8 mouse cellular contexts compared by ENCODE assay signal in the genomic region with DNA sequence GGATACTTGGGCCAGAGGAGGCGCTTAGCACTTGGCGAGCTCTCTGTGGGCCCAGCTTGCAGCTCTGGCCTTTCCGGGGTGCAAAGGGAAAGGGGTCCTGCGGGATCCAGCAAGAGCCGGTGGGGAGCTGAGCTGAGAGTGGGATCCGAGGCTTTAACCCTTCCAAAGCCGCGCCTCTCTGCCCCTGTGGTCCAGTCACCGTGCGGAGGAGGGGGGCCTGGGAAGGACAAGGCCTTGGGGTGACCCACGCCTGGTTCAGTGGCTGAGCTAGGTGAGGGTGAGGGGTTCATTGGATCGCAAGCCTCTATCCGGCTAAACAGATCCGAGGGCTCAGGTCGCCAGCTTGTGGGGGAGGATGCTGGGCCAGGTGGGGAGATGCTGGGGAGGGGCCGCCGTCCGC. TPM values are rescaled to one million over a fixed set of nuclear protein-coding genes. Genes with fewer than 3 reads are reported as not detected.
A peak's percentile ranks its signal among the peaks of the same experiment; 100 is the strongest.
DNase-seq lines count a peak whose midpoint lies in the region; ATAC-seq and TF ChIP-seq lines count a peak whose summit lies in the region.

No protein-coding gene starts in this region.

- H3K36me3 ChIP-seq in heart, adult 2 months (ENCODE audit: control insufficient read depth, insufficient read depth, low read length), result no peaks in the 10 kb centered on the region
- no peaks in the 10 kb centered on the region for H3K36me3 ChIP-seq in testis, adult 2 months (ENCODE audit: control insufficient read depth, insufficient read depth, low read length)
- H3K36me3 ChIP-seq in hindbrain, embryonic 11.5 days (ENCODE audit: control insufficient read depth, insufficient read depth, low read length), result no peaks in the 10 kb centered on the region
- no peaks in the 10 kb centered on the region for H3K36me3 ChIP-seq in midbrain, embryonic 14.5 days (ENCODE audit: control insufficient read depth, insufficient read depth, low read length)

- peak overlapping the region; percentile 67; the same call in 1 of the 2 replicates for H3K9ac ChIP-seq in heart, adult 2 months (ENCODE audit: low read depth, low read length)
- peak overlapping the region; percentile 70 for H3K9ac ChIP-seq in hindbrain, embryonic 11.5 days (ENCODE audit: low read depth, low read length)
- peak overlapping the region; percentile 85 for H3K9ac ChIP-seq in midbrain, embryonic 14.5 days (replicated peaks; ENCODE audit: low read length)

- no peak for TF ChIP-seq EP300 in heart, adult 2 months (IDR thresholded peaks at IDR 0.05; ENCODE audit: insufficient read depth, low read depth, low read length)

- no peak for TF ChIP-seq CTCF in heart, adult 2 months (IDR thresholded peaks at IDR 0.05)
- no peak for TF ChIP-seq CTCF in testis, adult 2 months (IDR thresholded peaks at IDR 0.05; ENCODE audit: control insufficient read depth, insufficient read depth, insufficient replicate concordance, low read depth, low read length)

- peak overlapping the region; percentile 84 for H3K4me2 ChIP-seq in hindbrain, embryonic 11.5 days (replicated peaks; ENCODE audit: low read depth, low read length)
- H3K4me2 ChIP-seq in midbrain, embryonic 14.5 days (ENCODE audit: low read length), result peak overlapping the region; percentile 90

- DNase-seq in heart, adult 2 months, result no peak
- no peak for DNase-seq in heart, postnatal 36 days
- DNase-seq in testis, postnatal 14 days (ENCODE audit: low spot score), result no peak
- peak; percentile 35 for DNase-seq in hindbrain, embryonic 11.5 days (ENCODE audit: low spot score)
- DNase-seq in midbrain, embryonic 14.5 days, result peak; percentile 45
- no peak for DNase-seq in adipocyte (ENCODE audit: low spot score)
- no peak for DNase-seq in kidney, adult 18-20 months

- no peak for TF ChIP-seq POLR2A in heart, adult 2 months (IDR thresholded peaks at IDR 0.05; ENCODE audit: insufficient read depth, low read depth, low read length)
- TF ChIP-seq POLR2A in testis, adult 2 months (IDR thresholded peaks at IDR 0.05; ENCODE audit: control insufficient read depth, low read depth, low read length), result no peak

- intact Hi-C loops in heart, adult 2 months (cut with DNase I), result loop anchor here (5.0 kb wide), 3 partner anchors 39 to 89 kb away; partner anchors contain the start of genes Gm20479 and Shkbp1
- intact Hi-C loops in heart, postnatal 36 days (cut with DNase I), result loop anchor here (2.0 kb wide), 1 partner anchor 109 kb away; the partner anchor contains the start of gene Ltbp4

- peak overlapping the region; percentile 23; the same call in 1 of the 2 replicates for H3K4me3 ChIP-seq in heart, adult 2 months
- peak overlapping the region; percentile 73 for H3K4me3 ChIP-seq in testis, adult 2 months (ENCODE audit: control insufficient read depth, low read depth, low read length)
- peak overlapping the region; percentile 45 for H3K4me3 ChIP-seq in hindbrain, embryonic 11.5 days (ENCODE audit: low read depth, low read length)
- peak overlapping the region; percentile 61 for H3K4me3 ChIP-seq in midbrain, embryonic 14.5 days (replicated peaks; ENCODE audit: low read depth, low read length)

- no peaks in the 10 kb centered on the region; the same call in 1 of the 2 replicates for H3K27me3 ChIP-seq in heart, adult 2 months (ENCODE audit: control insufficient read depth, insufficient read depth, low read length)
- no peaks in the 10 kb centered on the region for H3K27me3 ChIP-seq in testis, adult 2 months (ENCODE audit: control insufficient read depth, insufficient read depth, low read length)
- peaks cover 18% of the 10 kb centered on the region for H3K27me3 ChIP-seq in hindbrain, embryonic 11.5 days (ENCODE audit: control insufficient read depth, insufficient read depth, low read length)
- H3K27me3 ChIP-seq in midbrain, embryonic 14.5 days (ENCODE audit: control insufficient read depth, insufficient read depth, low read length), result 0 out of 2 replicates have a peak, but pooled peaks cover 3% of the 10 kb centered on the region

- H3K4me1 ChIP-seq in heart, adult 2 months (ENCODE audit: control insufficient read depth, insufficient read depth, low read length), result peaks cover 9% of the 10 kb centered on the region
- peaks cover 22% of the 10 kb centered on the region for H3K4me1 ChIP-seq in testis, adult 2 months (ENCODE audit: control insufficient read depth, insufficient read depth, low read length)
- no peaks in the 10 kb centered on the region; the same call in none of the 2 replicates for H3K4me1 ChIP-seq in hindbrain, embryonic 11.5 days (replicated peaks; ENCODE audit: control insufficient read depth, insufficient read depth, low read length)
- H3K4me1 ChIP-seq in midbrain, embryonic 14.5 days (ENCODE audit: control insufficient read depth, insufficient read depth, low read length), result peaks cover 13% of the 10 kb centered on the region; the same call in 1 of the 2 replicates

- ATAC-seq in hindbrain, embryonic 11.5 days (ENCODE audit: low FRiP score), result no peak
- no peak; the same call in 1 of the 2 replicates for ATAC-seq in midbrain, embryonic 14.5 days (ENCODE audit: low FRiP score, low TSS enrichment)

- WGBS in heart, adult 2 months, result 18% methylated on average over 18 of the region's 18 CpGs
- WGBS in hindbrain, embryonic 11.5 days, result 4% methylated on average over 15 of the region's 18 CpGs
- 2% methylated on average over 18 of the region's 18 CpGs for WGBS in midbrain, embryonic 14.5 days

- no peaks in the 10 kb centered on the region for H3K79me2 ChIP-seq in heart, adult 2 months (replicated peaks; ENCODE audit: control insufficient read depth, insufficient read depth, low read length)

- no peak overlapping the region for H3K27ac ChIP-seq in heart, adult 2 months
- no peak overlapping the region for H3K27ac ChIP-seq in testis, adult 2 months (ENCODE audit: control insufficient read depth, insufficient read depth, low read depth, low read length)
- no peak overlapping the region for H3K27ac ChIP-seq in hindbrain, embryonic 11.5 days (ENCODE audit: low read depth, low read length)
- H3K27ac ChIP-seq in midbrain, embryonic 14.5 days (replicated peaks; ENCODE audit: low read depth, low read length), result peak overlapping the region; percentile 70

- no peaks in the 10 kb centered on the region for H3K9me3 ChIP-seq in hindbrain, embryonic 11.5 days (ENCODE audit: control insufficient read depth, low read length)
- H3K9me3 ChIP-seq in midbrain, embryonic 14.5 days (ENCODE audit: control insufficient read depth, low read length), result no peaks in the 10 kb centered on the region

RNA-seq across cellular contexts. Expression of gene Sptbn4, which starts 1.4 kb away (rescaled TPM):
- under 1 TPM; 0.18 to 0.20 TPM for total RNA-seq in heart, adult 2 months (2021)
- polyA plus RNA-seq in heart, adult 2 months (2012; rRNA removed), result 0.23 and 0.44 TPM in 2 replicates
- under 1 TPM; 0.22 to 0.41 TPM for total RNA-seq in heart, postnatal 36 days (2021)
- 19.5 and 34.7 TPM in 2 replicates for polyA plus RNA-seq in testis, adult 2 months (2012; rRNA removed)
- 0.20 and 0.57 TPM in 2 replicates for polyA plus RNA-seq in hindbrain, embryonic 11.5 days (2014; fragmentation: Nextera tagmentation; extraction: Ambion mirVana)
- polyA plus RNA-seq in midbrain, embryonic 14.5 days (2014; fragmentation: Nextera tagmentation; extraction: Ambion mirVana), result 4.1 and 4.7 TPM in 2 replicates

RNA-seq across cellular contexts. Expression of gene Blvrb, which starts 1.7 kb away (rescaled TPM):
- total RNA-seq in heart, adult 2 months (2021), result 10 to 100 TPM; 29.9 to 31.7 TPM
- polyA plus RNA-seq in heart, adult 2 months (2012; rRNA removed), result 41.7 and 46.2 TPM in 2 replicates
- total RNA-seq in heart, postnatal 36 days (2021), result 10 to 100 TPM; 29.9 to 31.8 TPM
- 7.6 and 8.5 TPM in 2 replicates for polyA plus RNA-seq in testis, adult 2 months (2012; rRNA removed)
- polyA plus RNA-seq in hindbrain, embryonic 11.5 days (2014; fragmentation: Nextera tagmentation; extraction: Ambion mirVana), result 34.8 and 35.4 TPM in 2 replicates
- 8.9 and 17.3 TPM in 2 replicates for polyA plus RNA-seq in midbrain, embryonic 14.5 days (2014; fragmentation: Nextera tagmentation; extraction: Ambion mirVana)

RNA-seq across cellular contexts. Expression of gene Sertad3, which starts 27.5 kb away (rescaled TPM):
- 1 to 10 TPM; 3.5 to 6.2 TPM for total RNA-seq in heart, adult 2 months (2021)
- polyA plus RNA-seq in heart, adult 2 months (2012; rRNA removed), result 6.9 TPM in 2 replicates
- 1 to 10 TPM; 8.3 to 8.4 TPM for total RNA-seq in heart, postnatal 36 days (2021)
- polyA plus RNA-seq in testis, adult 2 months (2012; rRNA removed), result 4.1 and 4.7 TPM in 2 replicates
- polyA plus RNA-seq in hindbrain, embryonic 11.5 days (2014; fragmentation: Nextera tagmentation; extraction: Ambion mirVana), result 20.7 and 22.2 TPM in 2 replicates
- 6.6 and 9.8 TPM in 2 replicates for polyA plus RNA-seq in midbrain, embryonic 14.5 days (2014; fragmentation: Nextera tagmentation; extraction: Ambion mirVana)

RNA-seq across cellular contexts. Expression of gene Sertad1, which starts 40.7 kb away (rescaled TPM):
- total RNA-seq in heart, adult 2 months (2021), result 10 to 100 TPM in 1 of 2 experiments, 1 to 10 TPM in 1; 7.6 to 10.2 TPM
- polyA plus RNA-seq in heart, adult 2 months (2012; rRNA removed), result 12.2 and 14.0 TPM in 2 replicates
- total RNA-seq in heart, postnatal 36 days (2021), result 10 to 100 TPM in 1 of 2 experiments, 1 to 10 TPM in 1; 9.5 to 11.5 TPM
- polyA plus RNA-seq in testis, adult 2 months (2012; rRNA removed), result 15.4 and 19.1 TPM in 2 replicates
- polyA plus RNA-seq in hindbrain, embryonic 11.5 days (2014; fragmentation: Nextera tagmentation; extraction: Ambion mirVana), result 18.4 and 21.0 TPM in 2 replicates
- 6.0 and 7.5 TPM in 2 replicates for polyA plus RNA-seq in midbrain, embryonic 14.5 days (2014; fragmentation: Nextera tagmentation; extraction: Ambion mirVana)

RNA-seq across cellular contexts. Expression of gene Prx, which starts 53.1 kb away (rescaled TPM):
- total RNA-seq in heart, adult 2 months (2021), result under 1 TPM; 0.59 to 0.81 TPM
- 0.59 and 0.61 TPM in 2 replicates for polyA plus RNA-seq in heart, adult 2 months (2012; rRNA removed)
- total RNA-seq in heart, postnatal 36 days (2021), result under 1 TPM; 0.95 to 0.97 TPM
- 0.33 and 0.42 TPM in 2 replicates for polyA plus RNA-seq in testis, adult 2 months (2012; rRNA removed)
- 0.53 and 1.0 TPM in 2 replicates for polyA plus RNA-seq in hindbrain, embryonic 11.5 days (2014; fragmentation: Nextera tagmentation; extraction: Ambion mirVana)
- 0.77 and 0.97 TPM in 2 replicates for polyA plus RNA-seq in midbrain, embryonic 14.5 days (2014; fragmentation: Nextera tagmentation; extraction: Ambion mirVana)

Comparison
In these comparisons a context has a peak if more than half of its experiments do, and no peak if none do; other contexts are left out.
1. DNase-seq: peak in hindbrain, embryonic 11.5 days (single experiment) and midbrain, embryonic 14.5 days (single experiment); none in heart, adult 2 months (0 of 2), heart, postnatal 36 days (0 of 2), testis, postnatal 14 days (single experiment), adipocyte (single experiment) and kidney, adult 18-20 months (single experiment).
2. H3K4me3 ChIP-seq: peak in every context shown above with its lines; median percentile 73 in testis, adult 2 months; 61 in midbrain, embryonic 14.5 days; 45 in hindbrain, embryonic 11.5 days; 23 in heart, adult 2 months.
3. Peak in every context shown above with its lines, with median percentiles within 50 percentile points of each other: H3K9ac ChIP-seq.